Mouse (Mus musculus) testis, adult 2 months (tissue): ENCODE measurements around the gene Urad.

Experiments used
- CTCF ChIP-seq: fragments of 200-500 bp; IDR thresholded peaks from 2 replicates; pipeline ENCODE4 v1.5.1; 2012; ENCODE audit warnings: low read depth, mild to moderate bottlenecking, inconsistent platforms, low read length, moderate library complexity; ENCODE audit not compliant: control insufficient read depth, insufficient read depth, insufficient replicate concordance
- POLR2A ChIP-seq: fragments of 200-500 bp; IDR thresholded peaks from 2 replicates; pipeline ENCODE4 v1.6.1; 2012; ENCODE audit warnings: low read depth, mild to moderate bottlenecking, inconsistent platforms, low read length, moderate library complexity; ENCODE audit not compliant: control insufficient read depth

GRCm38 (mm10) chr5:147365995-147366765 lies 43.9 kb upstream of the Urad start:
- TF ChIP-seq CTCF: no peak
- no peak for TF ChIP-seq POLR2A
